Mouse (Mus musculus) hindbrain, embryonic 16.5 days (tissue): ENCODE results near the gene Golt1a. TPM values are rescaled to one million over a fixed set of nuclear protein-coding genes. Genes with fewer than 3 reads are reported as not detected.

ENCODE experiments used
- ATAC-seq: fragments of 200-750 bp; cut with Nextera tagmentation; 2 replicates; pipeline ENCODE4 v1.8.0; 2017; ENCODE audit warnings: moderate TSS enrichment, moderate library complexity
- H3K27ac ChIP-seq: fragments of 300-500 bp; sonication (generic); 2 replicates; pipeline ENCODE4 v1.5.1; 2014; ENCODE audit warnings: low read depth, mild to moderate bottlenecking, control low read depth, low read length, moderate library complexity
- H3K27me3 ChIP-seq: fragments of 300-500 bp; sonication (generic); replicated peaks from 2 replicates; pipeline ENCODE4 v1.6.1; 2014; ENCODE audit warnings: low read length; ENCODE audit not compliant: control insufficient read depth, insufficient read depth
- H3K36me3 ChIP-seq: fragments of 300-500 bp; sonication (generic); 2 replicates; pipeline ENCODE4 v1.6.1; 2014; ENCODE audit warnings: mild to moderate bottlenecking, low read length, moderate library complexity, mixed read lengths; ENCODE audit not compliant: control insufficient read depth, insufficient read depth
- H3K4me1 ChIP-seq: fragments of 300-500 bp; sonication (generic); 2 replicates; pipeline ENCODE4 v1.6.1; 2014; ENCODE audit warnings: low read depth, low read length; ENCODE audit not compliant: control insufficient read depth, insufficient read depth
- H3K4me2 ChIP-seq: fragments of 300-500 bp; sonication (generic); 2 replicates; pipeline ENCODE4 v1.6.1; 2014; ENCODE audit warnings: mild to moderate bottlenecking, low read length, control low read depth, moderate library complexity
- H3K4me3 ChIP-seq: fragments of 300-500 bp; sonication (generic); 2 replicates; pipeline ENCODE4 v1.5.1; 2014; ENCODE audit warnings: mild to moderate bottlenecking, low read length, control low read depth, moderate library complexity
- H3K9ac ChIP-seq: fragments of 300-500 bp; sonication (generic); 2 replicates; pipeline ENCODE4 v1.6.1; 2014; ENCODE audit warnings: low read depth, mild to moderate bottlenecking, control low read depth, low read length, moderate library complexity
- H3K9me3 ChIP-seq: fragments of 300-500 bp; sonication (generic); 2 replicates; pipeline ENCODE4 v1.6.1; 2014; ENCODE audit warnings: mild to moderate bottlenecking, low read length, moderate library complexity; ENCODE audit not compliant: control insufficient read depth
- WGBS: fragments of 180-500 bp; shearing (Covaris S2); extraction: QIAGEN DNeasy Blood & Tissue Kit; methylation state at CpG from one replicate; pipeline ENCODE4 v1.1.7; 2014; 5-methylcytosine and 5-hydroxymethylcytosine counted together
- polyA plus RNA-seq: library from polyadenylated mRNA; unstranded; fragments of >200 nt; fragmentation: Nextera tagmentation; extraction: Ambion mirVana; gene quantifications from 2 replicates; pipeline ENCODE4 v1.2.1, GENCODE M21; 2015

The Golt1a gene
- not detected in 2 replicates for polyA plus RNA-seq

DNA sequence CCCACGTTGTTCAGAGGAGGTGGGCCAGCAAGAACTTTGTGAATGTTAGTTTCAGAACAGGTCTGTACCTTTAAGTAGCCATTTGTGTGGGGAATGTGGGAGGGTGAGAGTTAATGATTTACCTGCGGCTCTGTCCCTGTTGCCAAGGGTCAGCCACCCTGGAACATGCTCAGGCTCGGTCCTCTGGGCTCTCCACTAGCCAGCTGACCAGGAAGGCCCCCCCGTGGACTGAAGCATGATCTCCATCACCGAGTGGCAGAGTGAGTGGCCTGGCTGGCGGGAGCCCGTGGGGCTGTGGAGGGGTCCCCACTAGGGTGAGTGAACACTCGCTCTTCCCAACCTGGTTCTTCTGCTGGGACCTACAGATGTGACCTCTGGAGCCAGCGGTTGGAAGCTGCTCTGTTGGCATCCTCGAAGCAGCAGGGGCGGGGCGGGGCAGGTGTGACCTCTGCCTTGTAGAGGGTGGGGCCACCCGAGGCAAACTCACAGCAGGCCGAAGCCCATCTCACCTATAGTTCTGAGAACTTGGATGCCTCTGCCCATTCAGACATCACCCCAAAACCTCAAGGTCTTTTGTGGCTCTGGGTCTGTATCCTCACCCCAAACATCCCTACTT lies at the start of gene Golt1a:
TSS of gene Golt1a (plus strand) at position 149 of the 616 bp plus-strand sequence.
- H3K9ac ChIP-seq, result no peak within 1 kb of the TSS
- 65% methylated on average over 14 of the region's 14 CpGs for WGBS
- no peak within 1 kb of the TSS for H3K4me2 ChIP-seq

DNA sequence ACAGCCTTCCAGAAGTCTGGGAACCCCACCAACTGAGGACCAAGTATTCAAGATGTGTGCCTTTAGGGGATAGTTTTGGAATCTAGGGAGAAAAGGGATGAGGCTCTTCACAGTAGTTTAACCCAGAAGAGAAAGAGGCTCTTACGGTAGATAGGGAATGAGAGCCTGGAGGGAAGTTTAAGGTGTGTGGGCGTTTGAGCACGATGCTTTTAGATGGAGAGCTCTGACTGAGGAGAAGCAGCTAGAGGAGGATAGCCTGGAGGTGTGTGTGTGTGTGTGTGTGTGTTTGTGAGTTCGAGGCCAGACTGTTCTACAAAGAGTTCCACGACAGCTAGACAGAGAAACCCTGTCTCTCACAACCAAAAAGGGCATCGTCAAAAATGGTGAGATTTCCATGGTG lies 47.0 kb upstream of the Golt1a start:
- Histone ChIP-seq H3K4me3 (no peak overlapping the region), H3K27ac (no peak overlapping the region), H3K4me1 (peaks cover 2% of the 10 kb centered on the region; the same call in 1 of the 2 replicates), H3K27me3 (no peaks in the 10 kb centered on the region), H3K9ac (no peak overlapping the region), H3K4me2 (no peak overlapping the region), H3K36me3 (peaks cover 16% of the 10 kb centered on the region), H3K9me3 (no peaks in the 10 kb centered on the region)
- ATAC-seq, result no peak
- 91% methylated on average over 6 of the region's 6 CpGs for WGBS

More for the DNA sequence above, at the start of gene Golt1a:
- H3K36me3 ChIP-seq, result no peaks in the 10 kb centered on the region
- H3K27me3 ChIP-seq, result no peaks in the 10 kb centered on the region
- H3K4me1 ChIP-seq, result peaks cover 5% of the 10 kb centered on the region
- H3K9me3 ChIP-seq, result no peaks in the 10 kb centered on the region
- ATAC-seq, result no peak
- H3K4me3 ChIP-seq, result no peak within 1 kb of the TSS
- no peak within 1 kb of the TSS for H3K27ac ChIP-seq

DNA sequence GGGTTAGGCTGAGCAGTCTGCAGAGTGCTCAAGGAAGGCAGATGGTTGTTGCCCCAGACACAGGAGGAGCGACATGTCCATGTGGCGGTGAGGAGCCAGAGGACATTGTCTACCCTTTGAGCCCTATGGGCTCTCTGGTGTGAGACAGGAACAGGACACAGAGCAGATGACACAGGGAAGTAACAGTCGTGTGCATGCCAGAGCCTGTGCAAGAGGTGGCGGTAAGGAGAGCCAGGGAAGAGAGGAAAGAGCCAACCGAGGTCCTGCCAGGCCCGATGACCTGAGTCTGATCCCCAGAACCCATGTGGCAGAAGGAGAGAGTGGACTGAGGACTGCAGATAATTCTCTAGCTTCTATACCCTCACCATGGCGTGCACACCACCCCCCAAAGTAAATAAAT lies 46.5 kb upstream of the Golt1a start:
- ATAC-seq, result no peak
- peaks cover 16% of the 10 kb centered on the region for H3K36me3 ChIP-seq
- H3K9ac ChIP-seq, result no peak overlapping the region
- no peaks in the 10 kb centered on the region for H3K27me3 ChIP-seq
- no peak overlapping the region for H3K27ac ChIP-seq
- H3K9me3 ChIP-seq, result no peaks in the 10 kb centered on the region
- 86% methylated on average over 7 of the region's 7 CpGs for WGBS
- no peak overlapping the region for H3K4me2 ChIP-seq
- no peak overlapping the region for H3K4me3 ChIP-seq
- H3K4me1 ChIP-seq, result peaks cover 6% of the 10 kb centered on the region

DNA sequence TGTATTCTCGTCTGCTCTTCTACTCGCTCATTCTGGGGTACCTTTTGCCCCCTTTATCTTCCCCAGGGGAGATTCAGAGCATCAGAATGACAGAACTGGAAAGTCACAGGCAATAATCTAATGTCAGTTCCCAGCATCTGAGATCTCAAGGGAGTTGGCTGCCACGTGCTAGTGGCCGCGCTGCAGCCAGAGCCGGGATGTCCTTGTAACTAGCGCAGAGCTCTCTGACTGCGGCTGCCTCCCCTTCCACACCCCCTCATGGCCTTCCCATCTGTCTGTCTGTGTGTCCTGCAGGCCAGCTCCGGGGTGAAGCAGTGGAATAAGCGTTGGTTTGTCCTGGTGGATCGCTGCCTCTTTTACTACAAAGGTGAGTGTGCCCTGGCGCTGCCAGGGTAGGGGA lies 45.2 kb upstream of the Golt1a start:
- WGBS, result 34% methylated on average over 12 of the region's 12 CpGs
- H3K4me3 ChIP-seq, result no peak overlapping the region
- H3K4me2 ChIP-seq, result no peak overlapping the region
- H3K36me3 ChIP-seq, result peaks cover 16% of the 10 kb centered on the region
- no peak overlapping the region for H3K27ac ChIP-seq
- no peaks in the 10 kb centered on the region for H3K9me3 ChIP-seq
- no peak overlapping the region for H3K9ac ChIP-seq
- no peak for ATAC-seq
- H3K27me3 ChIP-seq, result no peaks in the 10 kb centered on the region
- peaks cover 6% of the 10 kb centered on the region for H3K4me1 ChIP-seq

DNA sequence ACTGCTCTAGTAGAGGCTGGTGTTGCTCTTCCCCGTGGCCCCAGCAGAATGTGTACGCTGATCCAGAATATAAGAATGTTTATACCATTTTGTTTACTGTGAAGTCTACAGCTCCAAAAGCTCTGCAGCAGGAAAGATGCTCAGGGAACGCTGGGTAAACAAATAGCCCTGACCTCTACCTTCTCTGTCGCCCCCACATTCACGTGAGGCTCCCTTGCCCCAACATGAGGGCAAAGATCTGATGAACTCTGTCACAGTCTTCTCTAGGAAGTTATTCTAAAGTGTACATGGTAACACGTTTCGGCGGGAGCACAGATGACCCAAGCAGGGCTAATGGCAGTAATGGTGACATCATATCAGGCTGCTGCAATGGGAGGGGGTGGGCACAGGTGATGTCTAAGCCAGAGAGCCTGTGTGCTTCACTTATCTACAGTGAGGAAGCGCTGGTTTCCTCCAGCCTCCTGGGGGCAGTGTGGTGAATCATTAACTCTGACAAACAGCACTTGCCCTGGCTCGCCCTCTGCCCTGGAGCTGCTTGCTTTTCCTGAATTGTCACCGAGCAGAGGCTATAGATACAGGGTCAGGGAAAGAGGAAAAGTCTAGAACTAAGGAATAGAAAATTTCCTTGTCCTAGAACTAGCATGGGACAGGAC lies 44.4 kb upstream of the Golt1a start:
- 55% methylated on average over 11 of the region's 11 CpGs for WGBS

GRCm38 (mm10) chr1:133267094-133267493 lies 42.5 kb upstream of the Golt1a start:
- H3K27me3 ChIP-seq, result no peaks in the 10 kb centered on the region
- H3K9me3 ChIP-seq, result no peaks in the 10 kb centered on the region
- peaks cover 6% of the 10 kb centered on the region for H3K4me1 ChIP-seq
- WGBS, result 38% methylated on average over 3 of the region's 3 CpGs
- no peak for ATAC-seq
- H3K4me2 ChIP-seq, result no peak overlapping the region
- H3K36me3 ChIP-seq, result peaks cover 13% of the 10 kb centered on the region
- no peak overlapping the region for H3K9ac ChIP-seq
- H3K4me3 ChIP-seq, result no peak overlapping the region
- H3K27ac ChIP-seq, result no peak overlapping the region; the same call in 1 of the 2 replicates

More for the DNA sequence above, 44.4 kb upstream of the Golt1a start:
- Histone ChIP-seq H3K4me2 (no peak overlapping the region), H3K4me3 (no peak overlapping the region), H3K9ac (no peak overlapping the region), H3K36me3 (peaks cover 13% of the 10 kb centered on the region), H3K9me3 (no peaks in the 10 kb centered on the region), H3K4me1 (peaks cover 6% of the 10 kb centered on the region), H3K27ac (no peak overlapping the region), H3K27me3 (no peaks in the 10 kb centered on the region)
- no peak for ATAC-seq

DNA sequence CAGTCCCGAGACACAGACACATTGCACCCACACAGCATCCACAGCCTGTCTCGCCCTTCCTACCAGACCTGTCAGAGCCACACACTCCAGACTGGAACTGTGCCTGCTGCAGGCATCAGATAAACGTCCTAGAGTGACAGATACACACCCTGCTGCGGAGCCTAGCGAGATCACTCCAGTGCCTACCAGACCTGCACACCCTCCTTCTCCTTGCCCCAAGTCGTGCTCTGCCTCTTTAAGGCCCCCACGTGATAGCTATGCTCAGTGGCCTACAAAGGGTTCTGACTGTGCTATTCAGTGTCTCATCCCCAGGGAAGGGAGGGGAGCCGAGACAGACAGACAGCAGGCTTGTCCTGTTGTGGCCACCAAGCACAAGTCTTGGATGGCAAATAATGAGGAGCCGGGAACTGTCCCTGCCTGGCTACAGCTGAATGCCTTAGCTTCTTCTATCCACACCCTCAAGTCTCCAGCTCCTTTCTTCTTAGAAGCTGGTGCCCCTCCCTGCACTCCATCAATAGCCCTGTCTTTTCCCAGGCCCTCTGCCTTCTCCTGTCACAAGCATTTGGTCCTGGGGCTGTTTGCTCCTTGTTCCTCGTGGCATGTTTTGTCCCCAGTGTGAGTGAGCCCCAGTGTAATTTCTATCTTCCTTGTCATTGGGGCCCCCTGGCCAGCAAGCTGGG lies 41.6 kb upstream of the Golt1a start:
- H3K9ac ChIP-seq, result peak overlapping the region; percentile 24; the same call in 1 of the 2 replicates
- peak overlapping the region; percentile 65 for H3K27ac ChIP-seq
- WGBS, result 16% methylated on average over 10 of the region's 10 CpGs
- no peaks in the 10 kb centered on the region for H3K9me3 ChIP-seq
- H3K4me2 ChIP-seq, result no peak overlapping the region
- ATAC-seq, result peak; percentile 82
- no peaks in the 10 kb centered on the region for H3K27me3 ChIP-seq
- peaks cover 12% of the 10 kb centered on the region; the same call in 1 of the 2 replicates for H3K36me3 ChIP-seq
- peaks cover 6% of the 10 kb centered on the region for H3K4me1 ChIP-seq
- H3K4me3 ChIP-seq, result no peak overlapping the region

GRCm38 (mm10) chr1:133268503-133268902 lies 41.1 kb upstream of the Golt1a start:
- peak; percentile 12; the same call in 1 of the 2 replicates for ATAC-seq
- Histone ChIP-seq H3K9ac (no peak overlapping the region; the same call in 1 of the 2 replicates), H3K27me3 (no peaks in the 10 kb centered on the region), H3K27ac (peak overlapping the region; percentile 65), H3K36me3 (peaks cover 9% of the 10 kb centered on the region; the same call in 1 of the 2 replicates), H3K4me3 (no peak overlapping the region), H3K4me2 (no peak overlapping the region), H3K4me1 (peaks cover 6% of the 10 kb centered on the region), H3K9me3 (no peaks in the 10 kb centered on the region)
- 72% methylated on average over 3 of the region's 3 CpGs for WGBS

DNA sequence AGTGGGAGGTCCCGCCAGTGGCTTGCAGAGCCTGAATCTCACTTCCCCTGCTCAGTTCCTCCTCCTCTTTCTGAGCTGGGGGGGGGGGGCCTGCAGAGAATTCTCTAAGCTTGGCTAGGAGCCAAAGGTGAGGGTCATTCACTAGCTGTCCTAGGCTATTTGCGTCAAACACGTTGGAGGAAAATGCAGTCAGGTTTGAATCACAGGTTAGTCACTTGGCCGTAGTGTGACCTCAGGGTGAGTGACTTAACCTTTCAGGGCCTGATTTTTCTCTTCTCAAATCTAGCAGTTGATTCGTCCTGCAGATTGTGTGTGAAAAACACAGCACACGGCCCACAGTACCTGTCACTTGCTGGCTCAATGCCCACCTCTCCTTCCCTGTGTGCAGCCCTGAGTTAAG lies 39.3 kb upstream of the Golt1a start:
- Histone ChIP-seq H3K4me2 (no peak overlapping the region), H3K9ac (no peak overlapping the region), H3K36me3 (peaks cover 11% of the 10 kb centered on the region; the same call in 1 of the 2 replicates), H3K4me1 (peaks cover 6% of the 10 kb centered on the region), H3K9me3 (no peaks in the 10 kb centered on the region), H3K4me3 (no peak overlapping the region), H3K27me3 (no peaks in the 10 kb centered on the region), H3K27ac (no peak overlapping the region)
- no peak for ATAC-seq
- 60% methylated on average over 6 of the region's 6 CpGs for WGBS
